Mouse (Mus musculus): ENCODE measurements around the gene Kcnk4.

The Kcnk4 gene

DNA sequence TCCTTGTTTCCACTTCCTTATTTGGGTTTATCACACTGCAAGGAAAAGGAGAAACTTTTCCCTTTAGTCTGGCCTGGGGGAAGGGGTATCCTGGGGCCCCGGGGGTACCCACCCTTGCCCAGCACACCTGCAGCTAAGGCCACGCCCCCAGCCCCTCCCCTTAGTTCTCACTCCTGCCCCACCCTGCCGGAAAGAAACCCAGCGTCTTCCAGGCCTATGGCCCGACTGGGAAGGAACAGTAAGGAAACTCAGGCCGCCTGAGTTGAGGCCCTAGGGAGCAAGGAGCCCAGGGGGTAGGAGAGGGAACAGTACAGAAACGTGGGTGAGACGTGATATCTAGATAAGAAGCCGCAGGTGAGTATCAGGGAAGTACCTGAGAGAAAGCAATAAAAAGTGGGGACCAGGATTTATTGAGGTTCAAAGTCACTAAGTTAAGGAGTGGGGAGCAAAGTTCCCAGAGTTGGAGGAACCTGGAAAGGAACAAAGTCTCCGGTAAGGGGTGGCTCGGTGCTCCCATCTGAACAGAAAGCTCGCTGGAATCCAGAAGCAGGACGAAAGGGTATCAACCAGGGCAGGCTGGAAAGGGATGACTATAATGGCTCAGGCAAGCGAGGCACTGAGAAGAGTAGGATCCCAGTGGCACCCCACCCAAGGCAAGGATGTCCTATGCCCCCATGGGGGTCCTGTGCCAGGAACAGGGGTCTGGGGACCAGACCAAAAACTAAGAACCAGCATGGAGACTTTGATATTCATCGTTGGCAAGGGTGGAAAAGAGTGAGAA is 34.4 kb upstream of the Kcnk4 start:
- no peak for DNase-seq (ENCODE audit: low read depth, low spot score)

DNA sequence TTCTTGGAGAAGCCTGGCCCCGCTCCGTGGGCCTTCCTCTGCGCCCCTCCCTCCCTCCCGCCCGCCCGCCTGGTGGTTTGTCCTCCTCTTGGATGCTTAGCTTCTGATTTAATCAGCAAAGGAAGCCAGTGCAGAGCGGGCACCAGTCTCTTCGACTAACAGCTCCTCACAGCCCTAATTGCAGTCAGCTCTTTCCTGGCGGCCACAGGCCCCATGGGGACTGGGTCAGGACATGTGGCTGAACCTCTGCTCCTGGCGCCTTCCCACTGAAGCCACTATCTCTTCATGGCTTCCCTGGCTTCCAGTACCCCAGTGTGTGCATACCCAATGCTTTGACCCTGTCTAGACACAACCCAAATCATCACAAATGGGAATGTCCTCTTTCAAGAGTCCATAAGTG is 22.1 kb upstream of the Kcnk4 start:
- DNase-seq (ENCODE audit: low read depth, low spot score) = no peak

DNA sequence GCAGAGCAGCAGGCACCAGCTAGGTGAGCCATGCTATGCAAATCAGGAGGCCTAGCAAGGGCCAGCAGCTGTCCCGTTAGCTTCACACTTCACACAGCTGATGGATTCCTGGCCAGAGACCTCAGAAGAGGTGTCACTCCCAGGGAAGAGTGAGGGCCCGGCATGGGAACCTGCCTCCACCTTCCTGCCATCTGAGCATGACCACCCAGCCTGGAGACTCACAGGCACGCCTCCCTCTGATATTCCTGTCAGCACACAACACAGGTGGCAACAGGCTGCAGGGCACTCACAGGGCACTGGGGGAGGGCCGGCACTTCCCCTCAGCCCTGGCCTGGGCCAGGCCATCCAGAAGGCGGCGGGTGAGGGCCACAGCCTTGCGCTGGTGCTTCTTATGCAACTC is 21.1 kb upstream of the Kcnk4 start:
- no peak for DNase-seq (ENCODE audit: low read depth, low spot score)

DNA sequence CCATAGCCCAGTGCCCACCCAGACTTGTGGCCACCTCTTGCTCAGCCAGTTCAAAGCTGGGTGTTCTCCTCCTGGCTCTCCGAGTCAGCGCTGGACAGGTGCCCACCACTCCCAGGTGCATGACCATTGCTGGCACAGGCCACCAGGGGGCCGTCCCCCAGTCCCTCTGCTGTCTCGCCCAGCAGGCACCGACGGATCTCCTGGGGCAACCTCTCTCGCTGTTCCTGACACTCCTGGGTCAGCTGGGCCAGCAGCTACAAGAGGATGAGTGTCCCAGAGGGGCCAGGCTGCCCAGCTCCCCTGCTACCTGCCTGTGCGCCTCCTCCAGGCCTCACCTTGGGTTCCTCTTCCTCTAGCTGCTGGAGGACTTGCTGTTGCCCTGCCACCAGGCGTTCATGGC is 19.7 kb upstream of the Kcnk4 start:
- DNase-seq (ENCODE audit: low read depth, low spot score) = no peak

DNA sequence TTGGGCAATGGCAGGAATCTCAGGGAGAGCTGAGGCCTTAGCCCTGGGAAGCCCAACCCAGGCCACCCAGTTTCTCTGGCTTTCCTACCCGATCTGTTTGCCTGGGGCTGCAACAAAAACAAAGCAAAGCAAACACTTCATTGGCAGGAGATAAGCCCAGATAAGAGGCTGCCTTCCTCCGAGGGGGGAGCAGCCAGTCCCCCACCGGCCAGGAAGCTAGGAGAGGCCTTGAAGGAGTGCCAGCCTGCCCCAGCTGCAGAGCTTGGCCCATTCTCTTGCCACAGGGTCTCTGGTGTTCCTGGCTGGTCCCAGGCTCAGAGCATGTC is 18.4 kb upstream of the Kcnk4 start:
- no peak for DNase-seq (ENCODE audit: low read depth, low spot score)

DNA sequence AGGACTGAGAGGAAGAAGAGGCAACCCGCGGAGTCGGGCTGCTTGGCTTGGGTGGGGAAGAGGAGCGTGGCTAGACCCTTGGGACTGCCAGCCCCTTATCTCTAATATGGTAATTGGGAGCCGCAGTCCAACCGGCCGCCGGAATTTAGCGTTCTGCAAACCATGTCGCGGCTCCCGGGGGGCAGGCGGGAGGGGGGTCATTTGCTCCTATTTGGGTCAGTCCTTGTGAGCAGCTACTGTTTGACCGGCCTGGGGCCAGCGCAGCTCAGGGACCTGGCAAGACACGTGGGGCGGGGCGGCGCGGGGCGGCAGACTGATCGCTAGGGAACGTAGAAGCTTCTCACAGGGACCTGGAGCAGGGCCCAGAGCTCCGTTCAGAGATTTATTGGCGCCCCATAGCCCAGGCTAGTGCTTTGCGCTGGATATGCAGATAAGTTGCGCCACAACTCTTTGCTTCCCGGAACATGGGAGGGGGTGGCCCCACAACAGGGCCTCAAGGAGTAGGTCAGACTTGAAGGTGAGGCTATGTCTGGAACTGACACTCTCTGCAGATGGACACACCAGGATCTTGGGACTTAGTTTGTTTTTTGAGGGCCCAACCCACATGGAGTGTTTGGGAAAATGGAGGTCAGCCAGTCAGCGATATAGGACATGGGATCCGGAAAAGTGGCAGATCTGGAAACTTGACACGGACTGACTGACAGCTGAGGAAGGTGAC is 17.8 kb upstream of the Kcnk4 start:
- no peak for DNase-seq (ENCODE audit: low read depth, low spot score)

DNA sequence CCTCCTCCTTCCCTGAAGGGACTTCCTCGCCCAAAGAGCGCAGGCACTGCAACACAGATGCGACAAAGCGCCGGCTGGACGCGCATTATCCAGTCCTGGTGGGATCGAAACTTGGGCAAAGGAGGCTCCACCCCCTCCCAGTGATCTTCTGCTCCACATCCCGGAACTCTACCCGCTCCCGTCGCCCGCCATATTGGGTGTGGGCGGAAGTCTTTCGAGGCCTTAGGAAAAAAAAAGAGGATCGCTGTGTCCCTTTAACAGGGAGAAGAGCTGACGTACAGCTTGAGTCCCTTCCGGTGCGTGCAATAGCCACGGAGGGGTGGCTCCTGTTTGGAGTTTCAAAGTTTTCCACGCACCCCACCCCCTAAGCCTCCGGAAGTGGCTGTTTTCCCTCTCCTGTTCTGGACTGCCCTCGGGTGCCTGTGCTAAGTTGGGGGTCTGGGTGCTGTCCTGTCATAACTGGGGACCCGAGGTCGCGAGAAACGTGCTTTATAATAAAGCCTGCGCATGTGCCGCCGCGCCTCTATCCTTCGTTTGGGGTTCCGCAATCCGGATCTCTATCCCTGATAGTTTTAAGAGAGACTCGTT is 17.2 kb upstream of the Kcnk4 start:
- peak; percentile 95 for DNase-seq (ENCODE audit: low read depth, low spot score)

DNA sequence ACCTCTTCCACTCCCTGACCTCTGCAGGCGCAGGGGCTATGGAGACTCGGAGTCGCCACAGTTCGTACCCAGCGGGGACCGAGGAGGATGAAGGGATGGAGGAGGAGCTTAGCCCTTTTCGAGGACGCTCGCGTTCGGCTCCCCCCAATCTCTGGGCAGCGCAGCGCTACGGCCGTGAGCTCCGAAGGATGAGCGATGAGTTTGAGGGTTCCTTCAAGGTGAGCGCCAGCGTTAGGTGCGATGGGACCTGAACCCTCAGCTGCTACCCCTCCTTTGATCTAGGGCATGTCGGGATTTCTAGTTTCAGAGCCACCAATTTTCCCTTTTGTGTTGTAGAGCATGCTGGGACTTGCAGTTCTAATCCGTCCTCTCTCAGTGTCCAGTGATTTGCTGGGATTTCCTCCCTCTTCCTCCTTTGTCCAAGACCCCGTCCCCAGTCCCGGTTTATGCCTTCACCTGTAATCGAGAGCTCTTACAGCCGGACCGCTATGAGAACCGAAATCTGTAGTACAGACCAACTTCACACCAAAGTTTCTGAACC is 16.4 kb upstream of the Kcnk4 start:
- peak; percentile 76 for DNase-seq (ENCODE audit: low read depth, low spot score)

DNA sequence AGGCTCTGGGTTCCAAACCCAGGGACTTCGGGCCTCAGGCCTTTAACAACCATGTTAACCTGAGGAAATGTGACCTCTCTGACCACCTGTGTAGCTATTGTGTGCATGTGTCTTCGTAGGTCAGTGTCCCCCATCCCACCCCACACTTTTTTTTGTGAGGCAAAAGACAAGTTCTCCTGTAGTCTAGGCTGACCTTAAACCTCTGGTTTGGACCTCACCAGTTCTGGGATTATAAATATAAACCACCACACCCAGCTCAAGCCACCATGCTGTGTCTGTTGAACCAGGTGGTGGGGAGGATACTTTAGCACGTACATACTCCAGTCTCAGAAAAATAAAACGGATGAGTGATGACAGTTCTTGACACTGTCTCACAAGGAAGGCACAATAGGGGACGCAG is 15.6 kb upstream of the Kcnk4 start:
- no peak for DNase-seq (ENCODE audit: low read depth, low spot score)

DNA sequence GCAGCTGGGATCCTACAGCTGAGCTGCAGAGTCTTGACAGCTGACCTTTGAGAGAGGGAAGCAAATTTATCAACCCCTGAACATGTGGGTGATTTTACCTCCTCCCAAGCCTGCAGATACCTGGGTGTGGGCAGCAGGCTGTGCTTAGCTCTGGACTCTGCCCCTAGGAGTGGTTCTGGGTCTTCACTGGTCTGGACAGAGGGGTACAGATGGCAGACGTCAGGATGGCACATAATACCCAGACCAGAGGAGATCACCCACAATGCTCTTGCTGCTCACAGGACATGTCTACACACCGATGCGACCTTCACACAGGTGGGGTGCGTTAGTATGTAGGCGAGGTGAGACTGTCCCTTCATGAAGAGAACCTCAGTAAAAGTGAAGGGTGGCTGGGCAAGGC is 15.2 kb upstream of the Kcnk4 start:
- DNase-seq (ENCODE audit: low read depth, low spot score) = no peak

DNA sequence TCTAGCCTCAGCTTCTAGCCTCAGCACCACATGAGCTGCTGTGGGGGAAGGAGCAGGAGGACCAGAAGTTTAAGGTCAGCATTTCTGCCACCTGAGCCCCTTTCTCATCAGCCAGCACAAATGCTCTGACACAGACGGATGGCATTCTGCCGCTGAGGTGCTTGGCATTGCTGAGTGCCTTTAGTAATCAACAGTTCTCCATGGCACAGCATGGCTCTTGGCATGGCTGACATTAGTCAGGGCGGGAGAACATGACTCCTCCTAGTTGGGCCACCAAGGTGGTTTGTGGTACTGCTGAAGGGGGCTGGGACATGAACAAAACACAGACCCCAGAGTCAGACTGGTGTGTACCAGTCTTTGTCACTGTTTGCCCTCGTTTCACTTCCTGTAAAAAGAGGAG is 13.9 kb upstream of the Kcnk4 start:
- no peak for DNase-seq (ENCODE audit: low read depth, low spot score)

DNA sequence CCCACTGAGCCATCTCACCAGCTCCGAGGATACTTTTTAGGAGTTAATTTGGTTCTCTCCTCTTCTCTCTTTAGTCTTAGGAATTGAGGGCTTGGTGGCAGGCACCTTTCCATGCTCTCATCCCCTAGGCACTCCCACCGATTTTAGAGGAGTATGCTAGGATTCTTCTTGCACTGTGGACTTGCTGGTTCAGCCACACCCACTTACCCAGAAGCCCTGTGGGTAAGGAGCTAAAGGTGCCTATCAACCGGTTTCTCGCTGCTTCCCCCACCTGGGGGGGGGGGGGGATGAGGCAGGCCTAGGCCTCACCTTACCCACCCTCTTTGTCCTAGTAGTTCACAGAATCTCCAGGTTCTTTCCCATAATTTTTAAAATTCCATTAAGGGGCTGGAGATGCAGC is 13.4 kb upstream of the Kcnk4 start:
- DNase-seq (ENCODE audit: low read depth, low spot score) = no peak

DNA sequence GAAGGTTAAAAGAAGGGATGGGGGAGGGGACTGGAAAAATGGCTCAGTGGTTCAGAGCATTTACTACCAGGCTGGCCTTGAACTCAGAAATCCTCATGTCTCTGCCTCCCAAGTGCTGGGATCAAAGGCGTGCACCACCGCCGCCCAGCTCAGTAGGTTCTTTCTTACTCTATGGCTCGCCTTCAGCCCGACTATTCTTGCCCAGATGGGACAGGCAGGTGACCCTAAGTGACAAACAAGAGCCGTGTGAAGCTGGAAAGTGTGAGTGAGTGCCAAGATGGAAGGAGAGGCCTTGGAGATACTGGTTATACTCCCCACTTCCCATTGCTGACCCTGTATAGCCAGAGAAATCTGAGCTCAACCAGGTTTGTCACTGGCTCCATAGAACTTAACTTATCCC is 9.4 kb upstream of the Kcnk4 start:
- DNase-seq (ENCODE audit: low read depth, low spot score) = no peak

DNA sequence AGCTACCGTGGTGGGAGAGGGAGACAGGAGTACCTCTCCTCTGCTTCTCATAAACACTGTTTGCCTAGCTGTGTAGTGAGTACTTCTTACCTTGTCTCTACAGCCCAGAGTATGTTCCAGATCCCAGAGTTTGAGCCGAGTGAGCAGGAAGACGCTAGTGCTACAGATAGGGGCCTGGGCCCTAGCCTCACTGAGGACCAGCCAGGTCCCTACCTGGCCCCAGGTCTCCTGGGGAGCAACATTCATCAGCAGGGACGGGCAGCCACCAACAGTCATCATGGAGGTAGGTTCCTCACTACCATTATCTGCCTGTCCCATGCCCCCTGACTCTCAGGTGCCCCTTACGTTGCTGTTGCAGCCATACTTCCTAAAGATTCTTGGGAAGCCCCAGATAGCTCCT is 8.4 kb upstream of the Kcnk4 start:
- DNase-seq (ENCODE audit: low read depth, low spot score) = no peak

DNA sequence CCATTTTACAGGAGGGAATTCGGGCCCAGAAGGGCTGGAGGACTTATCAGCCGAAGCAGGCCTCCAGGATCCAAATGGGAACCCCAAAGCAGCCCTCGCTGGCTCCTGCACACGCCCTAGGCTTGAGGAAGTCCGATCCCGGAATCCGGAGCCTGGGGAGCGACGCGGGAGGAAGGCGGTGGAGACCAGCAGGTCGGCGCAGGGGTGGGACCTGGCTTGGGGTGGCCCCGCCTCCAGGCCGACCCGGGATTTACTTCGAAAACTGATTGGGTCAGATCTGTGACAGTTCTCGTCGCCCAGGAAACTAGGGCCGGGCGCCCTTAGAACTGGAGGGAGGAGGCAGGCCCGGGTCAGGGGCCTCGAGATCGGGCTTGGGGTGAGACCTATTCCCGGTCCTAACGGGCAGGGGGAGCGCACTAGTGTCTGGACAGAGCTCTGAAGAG is 8.0 kb upstream of the Kcnk4 start, which contains the start of gene Gpr137:
Gene Gpr137, minus strand, starts transcription at position 232 of the 443 bp plus-strand sequence.
- DNase-seq (ENCODE audit: low read depth, low spot score) = peak; percentile 89

DNA sequence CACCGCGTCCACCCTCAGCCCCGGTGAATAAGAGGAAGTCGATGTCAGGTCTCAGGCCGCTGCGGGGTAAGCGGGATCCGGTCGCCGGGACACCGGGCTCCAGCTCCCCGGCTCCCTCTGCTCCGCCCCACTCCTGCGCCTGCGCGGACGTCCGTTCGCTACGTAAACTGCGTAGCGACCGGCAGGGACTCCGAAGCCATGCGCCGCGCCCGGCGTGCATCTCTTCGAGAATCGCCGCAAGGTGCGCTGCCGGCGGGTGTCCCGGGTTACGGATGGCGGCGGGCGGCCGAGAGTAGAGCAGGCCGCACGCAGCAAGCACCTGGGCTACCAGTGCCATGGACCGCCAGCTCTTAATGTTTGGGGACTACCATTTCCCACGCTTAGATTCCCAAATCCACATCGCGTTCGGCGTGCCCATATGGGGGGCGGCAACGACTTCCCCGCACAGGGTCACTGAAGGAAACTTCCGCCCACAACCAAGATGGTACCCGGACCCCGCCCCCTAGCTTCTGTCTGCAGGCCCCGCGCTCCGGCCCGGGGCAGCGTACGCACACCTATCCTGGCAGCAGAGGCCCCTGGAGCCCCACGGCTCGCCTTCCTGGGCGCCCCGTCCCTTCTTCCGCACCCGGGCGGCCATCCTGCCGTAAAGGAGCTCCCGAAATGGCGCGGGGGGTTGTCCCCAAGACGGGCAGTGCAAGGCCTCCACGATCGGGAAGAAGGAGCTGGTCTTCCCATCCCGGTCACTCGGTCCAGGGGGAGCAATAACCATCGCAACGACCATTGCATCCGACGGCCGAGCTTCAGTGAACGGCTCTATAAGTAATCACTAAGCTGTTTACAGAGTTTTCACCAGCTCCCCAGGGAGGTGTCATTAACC is 7.3 kb upstream of the Kcnk4 start, which contains the start of gene Bad:
Gene Bad, plus strand, starts transcription at position 490 of the 877 bp plus-strand sequence.
- DNase-seq (ENCODE audit: low read depth, low spot score) = peak; percentile 84

DNA sequence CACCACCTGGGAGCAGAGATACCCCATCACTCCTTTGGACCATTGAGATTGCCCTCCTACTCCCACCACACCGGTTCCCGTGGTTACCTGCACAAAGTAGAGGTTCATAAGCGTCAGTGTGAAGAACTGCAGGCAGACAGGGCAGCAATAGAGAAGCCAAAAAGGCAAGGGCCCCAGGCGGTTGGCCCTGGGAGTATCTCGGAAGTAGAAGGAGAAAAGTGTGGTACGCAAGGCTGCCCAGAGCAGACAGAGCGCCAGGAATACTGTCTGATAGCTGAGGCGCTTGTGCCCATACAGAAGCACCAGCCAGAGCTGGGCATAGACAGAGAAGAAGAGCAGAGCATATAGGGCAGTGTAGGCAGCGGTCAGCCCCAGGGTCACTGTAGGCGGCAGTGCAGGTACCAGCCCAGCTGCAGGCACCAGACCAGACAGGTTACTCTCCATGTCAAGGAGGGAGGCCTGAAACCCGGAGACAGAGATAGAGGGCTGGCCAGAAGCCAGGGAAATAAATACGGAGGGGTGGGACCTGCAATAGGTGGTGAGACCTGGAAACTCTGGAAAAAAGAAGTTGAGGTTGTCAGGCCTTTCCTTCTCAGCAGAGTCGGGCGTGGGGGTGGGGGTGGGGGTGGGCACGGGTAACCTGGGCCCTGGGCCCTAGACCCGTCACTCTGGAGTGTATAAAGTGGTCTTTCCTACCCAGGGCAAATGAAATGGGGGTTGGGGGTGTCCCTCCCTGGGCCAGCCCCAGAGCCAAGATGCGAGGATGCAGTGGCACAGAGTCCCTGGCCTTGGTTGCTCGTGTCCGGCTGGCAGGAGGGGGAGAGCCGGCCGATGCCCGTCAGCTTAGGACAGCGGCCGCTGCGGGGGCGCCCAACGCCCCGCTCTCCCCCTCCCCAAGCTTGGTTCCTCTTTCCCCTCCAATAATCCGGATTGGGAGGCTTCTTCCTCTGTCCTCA is 6.4 kb upstream of the Kcnk4 start:
- DNase-seq (ENCODE audit: low read depth, low spot score) = no peak

DNA sequence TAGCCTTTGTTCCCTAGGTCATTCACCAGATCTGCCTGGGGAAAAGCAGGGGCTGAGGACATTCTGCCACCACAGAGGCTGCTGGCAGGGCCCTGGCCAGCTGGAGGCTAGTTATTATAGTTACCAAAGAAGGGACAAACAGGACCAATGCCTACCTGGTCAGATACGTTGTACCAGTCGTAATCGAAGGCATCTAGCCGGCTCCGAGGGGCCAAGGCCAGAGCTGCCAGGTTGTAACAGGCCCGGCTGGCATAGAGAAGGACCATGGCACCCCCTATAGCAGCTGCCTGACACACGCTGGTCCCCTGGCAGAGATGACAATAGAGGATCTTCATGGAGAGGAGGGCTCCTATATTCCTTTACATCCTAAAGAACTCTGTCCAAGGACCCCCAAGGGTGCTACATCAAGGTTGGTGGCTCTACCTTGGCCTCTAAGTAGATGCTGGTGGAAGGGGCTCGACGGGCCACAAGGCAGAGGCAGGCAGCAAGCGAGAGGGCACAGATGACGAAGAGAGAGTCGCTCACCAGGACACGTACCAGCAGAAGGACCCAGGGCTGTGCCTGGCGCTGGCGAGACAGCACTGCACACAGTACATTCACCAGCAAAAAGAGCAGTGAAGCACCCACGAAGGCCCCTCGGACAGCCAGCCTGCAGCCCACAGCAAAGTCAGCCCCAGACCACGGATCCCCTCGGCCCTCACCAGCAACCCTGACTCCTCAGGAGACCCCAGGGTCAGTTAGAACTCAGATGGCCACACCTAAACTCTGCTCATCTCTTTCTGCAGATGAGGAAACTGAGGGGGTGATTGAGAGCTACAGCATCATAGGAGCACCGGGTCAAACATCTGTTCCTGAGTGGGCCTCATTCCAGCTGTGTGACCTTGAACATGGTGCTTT is 5.0 kb upstream of the Kcnk4 start:
- DNase-seq (ENCODE audit: low read depth, low spot score) = no peak
